Mouse (Mus musculus) erythroblast, embryonic 14.5 days (primary cell): ENCODE data around the gene Lonp1.

ENCODE experiments used
- GATA1 ChIP-seq: IDR thresholded peaks from 2 replicates; pipeline ENCODE4 v1.6.1; 2012; ENCODE audit warnings: low read length, inconsistent platforms, mixed read lengths
- TAL1 ChIP-seq: IDR thresholded peaks from 3 replicates; pipeline ENCODE4 v1.6.1; 2012; ENCODE audit warnings: low read length, inconsistent platforms, mixed read lengths

DNA sequence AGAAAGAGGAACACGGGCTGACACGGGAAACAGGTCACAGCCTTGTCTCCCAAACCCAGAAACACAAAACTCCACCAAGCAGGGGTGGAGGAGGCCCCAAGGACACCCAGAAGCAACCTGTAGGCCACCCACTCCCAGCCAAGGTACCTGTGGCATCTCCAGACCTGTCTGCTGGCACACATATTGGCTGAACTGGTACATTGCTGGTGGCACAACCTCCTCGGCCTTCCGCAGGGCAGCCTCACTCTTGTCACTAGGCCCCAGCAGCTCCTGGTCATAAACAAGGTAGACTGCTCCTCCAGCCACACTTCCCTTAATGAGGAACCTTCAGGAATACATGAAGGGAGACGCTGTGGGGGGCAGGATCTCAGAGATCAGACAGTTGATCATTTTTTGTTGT, 18.0 kb downstream of the Lonp1 start:
- no peak for TF ChIP-seq TAL1
- TF ChIP-seq GATA1, result no peak
